Mouse (Mus musculus) testis, postnatal 10 days (tissue): ENCODE data around the gene Gm20388.

ENCODE experiments used
- DNase-seq: peaks from one replicate; pipeline ENCODE4 v3.0.0; 2021; ENCODE audit warnings: low spot score

The Gm20388 gene

GRCm38 (mm10) chr8:121877212-121877611 is 1966.6 kb downstream of the Gm20388 start:
- no peak for DNase-seq

DNA sequence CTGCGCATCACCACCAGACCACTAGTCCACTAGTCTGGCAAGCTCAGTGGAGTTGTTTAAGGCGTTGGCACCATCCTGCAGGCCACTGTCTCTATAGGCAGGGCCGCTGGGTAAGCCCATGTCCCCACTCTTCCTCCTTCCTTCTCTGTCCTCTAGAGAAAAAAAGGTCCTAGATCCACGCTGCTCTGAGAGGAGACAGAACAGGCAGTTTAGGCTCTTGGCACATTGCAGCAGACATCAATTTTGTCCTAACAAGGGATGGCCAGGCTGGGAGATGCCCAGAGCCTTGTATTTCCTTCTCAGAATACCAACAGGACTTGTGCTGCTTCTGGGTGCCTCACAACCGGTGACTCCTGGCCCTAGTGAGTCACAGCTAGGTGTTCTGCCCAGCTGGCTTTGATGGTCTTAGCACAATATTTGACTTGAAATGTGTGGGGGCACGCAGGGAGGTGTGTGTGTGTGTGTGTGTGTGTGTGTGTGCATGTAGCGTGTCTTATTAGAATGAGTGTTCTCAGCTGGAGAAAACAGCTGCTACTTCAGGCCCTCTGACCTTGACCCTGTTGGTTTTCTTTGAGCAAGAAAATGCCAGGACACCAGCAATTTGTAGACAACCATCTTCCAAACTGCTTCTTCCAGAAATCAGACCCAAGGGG is 1967.3 kb downstream of the Gm20388 start:
- DNase-seq, result no peak

DNA sequence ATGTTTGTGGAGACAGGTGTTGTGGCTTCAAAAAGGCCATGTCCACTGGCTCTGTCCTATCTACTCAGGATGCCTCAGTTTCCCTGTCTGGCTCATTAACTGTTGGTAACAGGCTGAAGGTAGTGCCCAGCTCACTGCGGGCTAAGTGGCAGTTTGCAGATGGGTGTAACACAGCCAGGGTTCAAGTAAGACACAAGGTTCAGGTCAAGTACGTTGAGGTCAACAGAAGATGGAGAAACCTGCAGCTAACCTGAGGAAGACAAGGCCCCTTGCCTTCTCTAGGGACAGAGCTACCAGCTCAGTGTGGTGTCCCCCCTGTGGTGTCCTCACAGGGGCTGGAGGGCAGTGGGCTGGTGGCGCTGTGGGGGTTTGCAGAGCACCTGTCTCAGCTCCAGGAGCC is 1969.1 kb downstream of the Gm20388 start:
- DNase-seq, result no peak

DNA sequence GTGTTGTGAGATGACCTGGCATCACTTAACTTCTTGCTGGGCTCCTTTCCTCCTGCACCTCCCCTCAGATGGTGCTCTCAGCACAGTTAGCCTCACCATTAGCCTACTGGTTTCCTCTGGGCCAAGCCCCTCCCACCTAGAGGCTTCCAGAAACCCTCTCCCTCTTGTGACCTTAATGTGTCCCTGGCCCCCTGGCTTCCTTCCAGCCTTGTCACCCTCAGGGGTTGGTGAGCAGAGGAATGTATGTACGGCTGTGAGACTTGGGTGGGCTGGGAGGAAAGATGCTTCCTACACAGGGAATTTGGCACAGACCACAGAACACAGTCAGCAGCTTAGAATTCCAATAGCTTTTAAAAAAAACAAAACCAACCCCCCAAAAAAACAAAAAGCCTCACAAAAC is 1970.2 kb downstream of the Gm20388 start:
- peak; percentile 69 for DNase-seq

- no peak for DNase-seq
Observed at GRCm38 (mm10) chr8:121881921-121882320, 1971.3 kb downstream of the Gm20388 start.

DNA sequence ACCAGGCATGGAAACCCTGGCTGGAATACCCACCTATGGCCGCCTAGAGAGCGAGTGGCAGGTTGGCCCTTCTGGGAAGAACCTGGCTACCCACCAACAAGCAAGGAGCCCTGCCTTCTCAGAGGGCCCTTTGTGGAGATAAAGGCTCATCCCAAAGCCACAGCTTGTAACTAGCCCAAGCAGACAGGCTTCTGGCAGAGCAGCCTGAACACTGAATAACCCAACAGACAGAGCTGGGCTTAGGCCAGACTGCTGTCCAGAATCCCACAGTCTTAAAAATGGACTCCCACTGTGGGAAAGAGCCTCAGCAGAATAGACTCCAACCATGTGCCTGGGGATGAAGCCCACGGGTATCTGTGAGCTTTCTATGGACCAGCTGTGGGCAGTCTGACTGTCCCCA is 1973.5 kb downstream of the Gm20388 start:
- no peak for DNase-seq

GRCm38 (mm10) chr8:121885001-121885400 is 1974.4 kb downstream of the Gm20388 start:
- DNase-seq, result no peak

DNA sequence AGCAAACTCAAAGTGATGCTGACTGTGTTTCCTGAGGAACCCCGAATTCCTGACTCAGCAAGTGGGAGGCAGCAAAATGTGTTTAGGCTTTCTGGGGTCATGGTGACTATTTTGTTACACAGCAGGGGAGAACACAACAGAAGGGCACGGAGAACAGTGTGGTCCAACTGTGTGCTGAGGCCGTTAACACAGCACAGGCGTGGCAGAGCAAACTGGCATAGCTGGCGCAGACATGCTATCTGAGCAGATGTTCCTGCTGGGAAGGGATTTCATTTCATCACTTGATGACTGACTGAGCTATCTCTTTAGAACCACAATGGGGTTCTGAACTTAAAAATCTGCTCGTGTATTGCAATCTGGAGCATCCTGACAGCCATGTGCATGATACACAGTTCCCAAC is 1974.8 kb downstream of the Gm20388 start:
- DNase-seq, result no peak

- no peak for DNase-seq
Observed at GRCm38 (mm10) chr8:121887547-121887946, 1976.9 kb downstream of the Gm20388 start.

DNA sequence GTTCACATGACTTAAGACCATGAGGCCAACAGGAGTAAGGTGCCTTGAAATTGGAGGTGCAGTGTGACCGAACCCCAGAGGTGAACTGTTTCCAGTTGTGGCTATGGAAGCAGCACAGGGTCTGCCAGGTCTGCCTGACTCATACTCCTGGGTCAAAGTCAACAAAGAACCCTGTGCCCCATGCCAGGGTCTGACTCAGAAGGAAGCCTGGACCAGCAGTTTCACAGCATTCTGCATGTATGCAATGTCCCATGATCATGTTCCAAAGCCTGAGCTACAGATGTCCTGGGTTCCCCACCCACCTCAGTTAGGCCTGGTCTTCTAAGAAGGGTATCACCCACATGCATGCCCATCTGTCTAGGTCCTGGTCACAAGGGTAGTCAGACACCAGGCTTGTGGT is 1978.7 kb downstream of the Gm20388 start:
- no peak for DNase-seq

DNA sequence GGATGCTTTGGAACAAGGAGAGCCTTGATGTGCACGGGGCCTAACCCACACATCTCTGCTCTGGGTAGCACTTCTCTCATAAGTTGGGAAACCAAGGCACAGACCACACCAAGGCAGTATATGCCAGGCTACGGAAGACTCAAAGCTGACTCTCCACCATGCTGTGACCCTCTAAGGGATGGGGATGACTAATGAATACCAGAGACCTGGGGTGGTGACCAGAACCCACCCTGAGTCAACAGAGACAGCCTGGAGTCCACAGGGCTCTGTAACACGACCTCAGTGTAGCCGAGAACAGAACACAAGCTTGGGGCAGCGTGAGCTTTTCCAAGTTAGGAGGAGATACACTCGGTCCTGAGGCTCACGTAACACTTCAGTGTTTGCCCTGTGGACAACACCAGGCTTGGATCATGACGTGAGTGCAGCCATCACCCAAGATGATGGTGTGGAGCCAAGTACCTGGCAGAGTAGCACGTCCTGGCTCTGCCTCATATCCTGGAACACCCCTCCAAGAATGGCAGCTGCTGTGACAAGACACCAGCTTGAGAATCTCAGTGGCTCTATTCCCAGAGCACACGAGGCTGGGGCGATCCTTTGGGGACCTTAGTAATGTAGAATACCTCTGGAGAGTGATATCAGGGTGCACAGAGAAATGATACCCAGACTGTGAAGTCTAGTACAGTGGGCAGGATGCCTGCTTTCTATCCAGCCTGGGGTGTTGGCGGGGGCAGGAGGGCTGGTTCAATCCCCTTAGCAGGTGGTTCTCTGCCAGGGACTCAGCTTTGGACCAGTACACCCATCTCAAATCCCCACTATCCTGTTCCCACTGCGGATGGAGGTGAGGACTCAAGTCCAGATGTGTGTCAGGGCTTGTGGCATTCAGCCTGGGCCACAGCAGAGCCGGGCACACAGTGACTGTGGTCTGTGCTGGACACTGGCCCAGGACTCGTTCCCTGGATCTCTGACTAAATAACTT is 1979.5 kb downstream of the Gm20388 start:
- DNase-seq, result no peak

DNA sequence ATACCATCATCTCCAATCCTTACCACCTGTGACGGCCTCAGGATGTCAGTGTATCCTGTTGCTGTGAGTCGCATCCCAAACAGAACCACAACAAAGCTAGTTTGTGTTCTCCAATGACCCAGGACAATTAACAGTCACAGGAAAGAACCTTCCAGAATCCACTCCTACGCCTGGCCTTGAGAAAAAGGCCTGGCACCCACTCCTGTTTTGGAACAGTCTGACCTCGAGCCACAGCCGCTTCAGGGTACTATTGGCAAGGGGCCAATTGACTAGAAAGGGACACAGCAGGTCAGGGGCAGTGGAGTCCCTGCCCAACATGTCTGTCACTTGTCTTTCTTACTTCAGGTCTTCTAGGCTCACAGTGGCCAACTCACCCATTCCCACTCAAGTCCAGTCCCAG is 1982.2 kb downstream of the Gm20388 start:
- DNase-seq, result peak; percentile 77

GRCm38 (mm10) chr8:121895910-121896309 is 1985.3 kb downstream of the Gm20388 start:
- no peak for DNase-seq

DNA sequence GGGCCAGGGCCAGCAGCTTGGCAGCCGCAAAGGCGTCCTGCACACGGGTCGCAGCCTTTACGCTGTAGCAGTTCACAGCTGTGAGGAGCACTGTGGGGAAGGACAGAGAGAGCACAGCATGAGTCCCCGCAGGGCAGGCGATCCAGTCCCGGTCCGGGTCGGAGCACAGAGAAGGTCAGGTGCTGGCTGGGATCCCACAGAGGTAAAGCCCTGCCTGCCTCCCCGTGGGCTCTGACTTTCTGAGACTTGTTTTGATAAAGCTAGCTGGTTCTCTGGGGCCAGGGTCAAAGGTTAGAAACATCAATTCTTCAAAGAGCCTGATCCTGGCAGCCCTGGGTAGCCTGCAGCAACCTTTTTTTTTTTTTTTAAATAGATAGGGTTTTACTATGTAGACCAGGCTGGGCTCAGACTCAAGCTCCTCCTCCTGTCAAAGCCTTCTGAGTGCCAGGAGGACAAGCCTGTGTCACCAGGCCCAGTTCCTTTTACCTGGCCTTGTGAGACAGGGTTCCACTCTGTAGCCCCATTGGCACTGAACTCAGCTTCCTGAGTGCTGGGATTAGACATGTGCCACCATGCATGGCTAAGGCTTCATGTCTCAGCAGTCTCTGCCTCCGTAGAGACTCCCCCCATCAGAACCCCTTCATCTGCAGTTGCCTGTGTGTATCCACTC is 1986.0 kb downstream of the Gm20388 start:
- no peak for DNase-seq

DNA sequence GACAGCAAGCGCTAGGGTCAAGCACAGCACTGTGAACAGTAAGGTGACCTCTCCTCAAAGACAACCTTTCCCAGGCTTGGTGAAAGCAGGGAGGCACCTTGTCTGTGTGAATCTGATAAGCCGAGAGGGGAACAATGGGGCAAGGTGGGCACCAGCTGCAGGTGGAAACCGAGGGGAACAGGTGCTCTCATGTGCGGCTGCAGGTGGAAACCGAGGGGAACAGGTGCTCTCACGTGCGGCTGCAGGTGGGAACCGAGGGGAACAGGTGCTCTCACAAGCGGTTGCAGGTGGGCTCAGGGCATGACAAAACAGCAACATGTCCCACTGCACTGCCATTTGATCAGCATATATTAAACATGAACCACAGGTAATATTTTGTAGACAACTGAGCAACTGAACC is 1986.6 kb downstream of the Gm20388 start:
- no peak for DNase-seq

DNA sequence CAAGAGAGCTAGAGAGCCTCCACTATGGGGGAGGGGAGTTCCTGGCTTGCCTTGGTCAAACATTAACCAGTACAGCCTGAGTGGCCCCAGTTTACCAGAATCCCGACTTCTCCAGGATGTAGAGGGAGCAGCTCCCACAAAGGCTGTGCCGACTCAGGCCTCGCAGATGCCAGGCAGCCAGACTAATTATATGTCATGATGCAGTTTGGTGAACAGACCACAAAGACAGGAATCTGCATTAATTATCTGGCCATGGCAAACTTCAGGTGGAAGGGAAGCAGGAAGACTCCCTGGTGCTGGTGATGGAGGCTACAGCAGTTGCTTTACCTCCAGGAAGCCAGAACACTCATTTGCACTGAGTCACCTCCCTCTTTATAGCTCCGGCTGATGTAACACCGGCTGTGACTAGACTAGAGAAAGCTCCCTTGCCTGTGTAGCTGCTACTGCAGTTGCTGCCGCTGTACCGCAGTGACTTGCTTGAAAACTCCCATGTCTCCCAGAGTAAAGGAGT is 1987.3 kb downstream of the Gm20388 start:
- DNase-seq, result no peak

DNA sequence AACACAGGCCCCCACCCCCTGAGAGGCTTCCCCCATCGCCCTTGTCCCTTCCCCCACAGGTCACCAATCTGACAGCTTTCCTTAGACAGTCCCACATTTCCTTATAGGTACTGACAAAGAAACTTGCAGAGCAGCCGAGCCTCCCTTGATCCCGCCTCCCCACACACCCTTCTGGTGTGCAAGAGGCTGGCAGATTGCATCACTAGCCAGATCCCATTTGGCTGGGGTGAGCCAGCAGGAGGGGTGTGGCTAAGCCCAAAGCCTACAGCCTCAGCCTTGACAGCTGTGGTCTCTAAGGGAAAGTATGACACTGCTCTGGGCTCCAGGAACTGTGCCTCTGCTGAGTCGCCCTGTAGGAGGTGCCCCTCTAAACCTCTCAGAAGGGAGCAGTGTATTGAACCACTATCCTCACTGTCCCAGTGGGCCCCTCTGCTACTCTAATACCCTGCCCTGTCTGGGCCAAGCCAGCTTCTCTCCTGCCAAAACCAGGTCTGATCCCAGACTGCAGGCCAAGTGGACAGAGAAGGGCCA is 1987.8 kb downstream of the Gm20388 start:
- DNase-seq, result no peak

DNA sequence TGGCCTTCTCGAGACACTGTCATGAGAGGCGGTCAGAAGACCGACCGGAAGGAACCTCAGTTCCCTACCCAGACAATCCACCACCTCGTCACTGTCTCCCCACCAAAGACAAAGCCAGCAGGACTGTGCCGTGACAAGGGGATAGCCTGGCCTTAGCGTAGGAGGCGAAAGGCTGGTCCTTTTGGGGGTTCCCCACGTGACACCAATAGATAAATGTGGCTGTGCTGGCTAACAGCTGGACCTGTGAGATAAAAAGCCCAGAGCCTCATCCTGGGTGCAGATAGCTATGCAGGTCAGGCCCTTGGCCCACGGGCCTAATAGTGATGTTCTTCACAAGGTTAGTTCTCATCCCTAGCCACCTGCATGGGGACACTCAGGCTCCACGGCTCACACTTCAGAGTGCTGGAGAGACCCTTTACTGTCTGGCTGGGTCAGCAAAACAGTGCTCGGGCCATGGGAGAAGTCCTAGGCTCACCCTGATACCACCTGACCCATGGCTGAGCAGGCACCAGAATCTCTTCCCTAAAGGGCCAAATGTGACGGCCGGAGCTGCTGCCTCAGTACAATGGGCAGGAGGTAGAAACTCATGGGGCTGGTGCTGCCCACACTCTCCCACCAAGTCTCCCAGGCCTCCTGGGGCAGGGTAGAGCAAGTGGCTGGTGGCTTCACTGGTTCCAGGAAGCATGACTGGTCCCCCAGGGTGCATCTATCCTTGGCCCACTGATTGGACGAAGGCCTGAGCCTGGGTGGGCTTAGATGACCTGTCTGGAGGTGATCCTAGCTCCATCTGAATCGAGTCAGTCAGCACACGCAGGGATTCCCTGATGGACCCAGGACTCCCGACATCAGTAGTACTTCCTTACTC is 1988.8 kb downstream of the Gm20388 start:
- no peak for DNase-seq

DNA sequence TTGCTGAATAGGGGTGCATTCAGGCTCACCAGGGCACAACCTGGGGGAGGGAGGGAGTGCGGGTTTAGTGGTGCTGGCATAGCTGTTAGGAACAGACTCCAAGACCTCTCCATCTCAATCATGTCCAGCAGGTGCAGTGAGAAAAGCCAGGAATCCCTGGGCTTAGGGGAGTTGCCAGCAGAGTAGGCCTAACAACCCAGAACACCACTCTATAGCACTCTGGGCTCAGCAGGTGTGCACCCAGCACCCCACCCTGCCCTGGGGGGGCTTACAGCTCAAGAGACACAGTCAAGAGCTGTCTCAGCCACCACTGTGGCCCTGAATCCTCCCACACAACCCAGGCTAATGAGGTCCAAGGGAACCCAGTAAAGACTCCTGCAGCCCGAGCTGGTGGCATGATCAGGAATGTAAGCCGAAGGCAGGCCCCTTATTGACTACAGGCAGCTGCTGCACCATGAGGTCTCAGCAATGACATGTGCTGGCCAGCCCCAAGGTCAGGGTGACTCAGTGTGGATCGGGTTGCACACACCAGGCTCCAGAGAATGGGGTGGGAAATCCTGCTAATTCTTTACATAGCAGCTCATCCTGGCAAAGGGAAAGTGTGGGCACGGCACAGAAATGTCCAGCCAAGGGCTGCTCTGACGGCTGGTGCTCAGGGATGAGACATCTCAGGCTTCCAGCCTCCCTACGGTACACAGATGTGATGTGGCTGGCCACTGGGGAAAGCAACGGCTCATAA is 1991.0 kb downstream of the Gm20388 start:
- DNase-seq, result no peak

GRCm38 (mm10) chr8:121903977-121904376 is 1993.3 kb downstream of the Gm20388 start:
- no peak for DNase-seq

GRCm38 (mm10) chr8:121904999-121905398 is 1994.4 kb downstream of the Gm20388 start:
- no peak for DNase-seq
